Mouse (Mus musculus) left cerebral cortex, adult 9 months (tissue): ENCODE results near the gene Gm10031.
"Not testable (repeated sequence)": the region's sequence is repeated elsewhere in the genome, so short reads cannot be mapped to it uniquely, and the experiment has no call there.

Experiments used
- DNase-seq, 2 experiments: peaks; one replicate each; pipeline ENCODE4 v3.0.0; 2022; ENCODE audit warnings: low spot score in 2 of 2

Gm10031 gene

GRCm38 (mm10) chr1:156523842-156524241 is at the start of gene Gm10031:
Gm10031 (plus strand) TSS chr1:156524012.
- DNase-seq: not testable (repeated sequence)

GRCm38 (mm10) chr1:156474854-156475253 is 49.0 kb upstream of the Gm10031 start:
- DNase-seq: no peak

GRCm38 (mm10) chr1:156476016-156476415 is 47.8 kb upstream of the Gm10031 start:
- no peak for DNase-seq

GRCm38 (mm10) chr1:156476535-156476934 is 47.3 kb upstream of the Gm10031 start:
- no peak for DNase-seq

- no peak for DNase-seq
Observed at GRCm38 (mm10) chr1:156481826-156482225, 42.0 kb upstream of the Gm10031 start.

- DNase-seq: no peak
Observed at GRCm38 (mm10) chr1:156487498-156487897, 36.3 kb upstream of the Gm10031 start.

GRCm38 (mm10) chr1:156488031-156488430 is 35.8 kb upstream of the Gm10031 start:
- DNase-seq: no peak

- DNase-seq: no peak
Observed at GRCm38 (mm10) chr1:156491226-156491796, 32.5 kb upstream of the Gm10031 start.

- DNase-seq: no peak
Observed at GRCm38 (mm10) chr1:156495025-156495424, 28.8 kb upstream of the Gm10031 start.

- no peak for DNase-seq
Observed at GRCm38 (mm10) chr1:156496910-156497309, 26.9 kb upstream of the Gm10031 start.

GRCm38 (mm10) chr1:156504945-156505523 is 18.8 kb upstream of the Gm10031 start:
- no peak for DNase-seq

GRCm38 (mm10) chr1:156505901-156506300 is 17.9 kb upstream of the Gm10031 start:
- DNase-seq: no peak

- no peak for DNase-seq
Observed at GRCm38 (mm10) chr1:156507753-156508152, 16.1 kb upstream of the Gm10031 start.

- DNase-seq: no peak
Observed at GRCm38 (mm10) chr1:156520136-156520780, 3.6 kb upstream of the Gm10031 start.

- DNase-seq: no peak
Observed at GRCm38 (mm10) chr1:156521796-156522517, 1.9 kb upstream of the Gm10031 start.

- DNase-seq: not testable (repeated sequence)
Observed at GRCm38 (mm10) chr1:156532476-156533175, 8.8 kb downstream of the Gm10031 start.

- no peak for DNase-seq
Observed at GRCm38 (mm10) chr1:156533483-156533882, 9.7 kb downstream of the Gm10031 start.

GRCm38 (mm10) chr1:156533911-156534310 is 10.1 kb downstream of the Gm10031 start:
- DNase-seq: no peak

GRCm38 (mm10) chr1:156537031-156537430 is 13.2 kb downstream of the Gm10031 start:
- no peak for DNase-seq

- no peak for DNase-seq
Observed at GRCm38 (mm10) chr1:156537701-156538100, 13.9 kb downstream of the Gm10031 start.

GRCm38 (mm10) chr1:156538382-156538781 is 14.6 kb downstream of the Gm10031 start:
- DNase-seq: no peak
